Mouse (Mus musculus) cerebellum, adult 2 months (tissue): ENCODE data around the gene Igfbp2. TPM values are rescaled to one million over a fixed set of nuclear protein-coding genes. Genes with fewer than 3 reads are reported as not detected.
A peak's percentile ranks its signal among the peaks of the same experiment; 100 is the strongest.

ENCODE experiments used
- DNase-seq, 2 experiments: peaks; one replicate each; pipeline ENCODE4 v3.0.0; 2021
- H3K27ac ChIP-seq: fragments of 200-500 bp; 2 replicates; pipeline ENCODE4 v1.5.1; 2012; ENCODE audit warnings: low read length, control low read depth, inconsistent platforms; ENCODE audit not compliant: insufficient read depth
- H3K27me3 ChIP-seq: fragments of 200-500 bp; 2 replicates; pipeline ENCODE4 v1.6.1; 2012; ENCODE audit warnings: inconsistent platforms, mild to moderate bottlenecking, low read length, moderate library complexity; ENCODE audit not compliant: control insufficient read depth, insufficient read depth
- H3K4me1 ChIP-seq: fragments of 200-500 bp; 2 replicates; pipeline ENCODE4 v1.6.1; 2011; ENCODE audit warnings: low read length; ENCODE audit not compliant: control insufficient read depth, insufficient read depth
- H3K4me3 ChIP-seq: fragments of 200-500 bp; replicated peaks from 2 replicates; pipeline ENCODE3; 2011; ENCODE audit warnings: mild to moderate bottlenecking, low read depth, low read length, control low read depth; ENCODE audit not compliant: insufficient read depth
- CTCF ChIP-seq: fragments of 200-500 bp; IDR thresholded peaks from 2 replicates; pipeline ENCODE4 v1.5.1; 2011; ENCODE audit warnings: low read depth, mild to moderate bottlenecking, control low read depth, low read length, moderate library complexity, borderline replicate concordance; ENCODE audit not compliant: insufficient read depth
- POLR2A ChIP-seq: fragments of 200-500 bp; IDR thresholded peaks from 2 replicates; pipeline ENCODE4 v1.6.1; 2011; ENCODE audit warnings: low read length, control low read depth, borderline replicate concordance; ENCODE audit not compliant: insufficient read depth
- WGBS: fragments of 180-500 bp; shearing (Covaris S2); methylation state at CpG from one replicate; pipeline ENCODE4 v1.1.7; 2018; 5-methylcytosine and 5-hydroxymethylcytosine counted together
- polyA plus RNA-seq: library from polyadenylated mRNA; depleted of rRNA; stranded (reverse); fragments of >200 nt; gene quantifications from 2 replicates; pipeline ENCODE4 v1.2.3, GENCODE M21; 2012; rRNA removed

Igfbp2 gene
- polyA plus RNA-seq, 1 experiment, result 63.0 TPM

- no peak overlapping the region for H3K27ac ChIP-seq
- peaks cover 10% of the 10 kb centered on the region for H3K4me1 ChIP-seq
- 39% methylated on average over 25 of the region's 25 CpGs for WGBS
- TF ChIP-seq POLR2A (no peak), CTCF (no peak)
- peak overlapping the region; percentile 55 for H3K4me3 ChIP-seq
- no peaks in the 10 kb centered on the region for H3K27me3 ChIP-seq
- DNase-seq, result peak in 1 of 2 experiments; percentile 25
Observed at GRCm38 (mm10) chr1:72878473-72879318, 54.4 kb downstream of the Igfbp2 start.

GRCm38 (mm10) chr1:72879319-72879634 is 55.0 kb downstream of the Igfbp2 start:
- 79% methylated on average over 4 of the region's 4 CpGs for WGBS

GRCm38 (mm10) chr1:72885111-72885818 is 61.0 kb downstream of the Igfbp2 start:
- TF ChIP-seq POLR2A, result no peak
- TF ChIP-seq CTCF, result no peak
- no peak overlapping the region for H3K4me3 ChIP-seq
- DNase-seq, result no peak
- H3K4me1 ChIP-seq, result no peaks in the 10 kb centered on the region
- no peaks in the 10 kb centered on the region for H3K27me3 ChIP-seq
- WGBS, result 92% methylated on average over 11 of the region's 11 CpGs
- no peak overlapping the region for H3K27ac ChIP-seq

More at GRCm38 (mm10) chr1:72879319-72879634, 55.0 kb downstream of the Igfbp2 start:
- H3K27me3 ChIP-seq, result no peaks in the 10 kb centered on the region
- H3K4me3 ChIP-seq, result no peak overlapping the region
- no peak overlapping the region for H3K27ac ChIP-seq
- H3K4me1 ChIP-seq, result peaks cover 10% of the 10 kb centered on the region
- TF ChIP-seq POLR2A, result no peak
- peak; percentile 13; the same call in 1 of the 2 replicates for TF ChIP-seq CTCF
- peak in 1 of 2 experiments; percentile 19 for DNase-seq

GRCm38 (mm10) chr1:72885819-72886169 is 61.5 kb downstream of the Igfbp2 start:
- Histone ChIP-seq H3K4me3 (no peak overlapping the region), H3K4me1 (no peaks in the 10 kb centered on the region), H3K27me3 (no peaks in the 10 kb centered on the region), H3K27ac (no peak overlapping the region)
- no peak for DNase-seq
- no peak for TF ChIP-seq CTCF
- no peak for TF ChIP-seq POLR2A
- WGBS, result 65% methylated on average over 7 of the region's 7 CpGs

GRCm38 (mm10) chr1:72887910-72888309 is 63.6 kb downstream of the Igfbp2 start:
- no peak for TF ChIP-seq CTCF
- no peak for TF ChIP-seq POLR2A
- H3K4me3 ChIP-seq, result no peak overlapping the region
- no peak overlapping the region for H3K27ac ChIP-seq
- 30% methylated on average over 1 of the region's 1 CpGs for WGBS
- H3K4me1 ChIP-seq, result no peaks in the 10 kb centered on the region
- DNase-seq, result no peak
- no peaks in the 10 kb centered on the region for H3K27me3 ChIP-seq

- Histone ChIP-seq H3K27me3 (no peaks in the 10 kb centered on the region), H3K4me1 (no peaks in the 10 kb centered on the region), H3K27ac (no peak overlapping the region), H3K4me3 (no peak overlapping the region)
- TF ChIP-seq POLR2A (no peak), CTCF (no peak)
- DNase-seq, result no peak
- WGBS, result 78% methylated on average over 2 of the region's 2 CpGs
Observed at GRCm38 (mm10) chr1:72895821-72896220, 71.5 kb downstream of the Igfbp2 start.

Other genes with a start within 250 kb of the Igfbp2 start
- 46.9 and 47.7 TPM in 2 replicates for gene Smarcal1, start 241.3 kb upstream of the Igfbp2 start, polyA plus RNA-seq
- gene Ankar, start 123.9 kb upstream of the Igfbp2 start, polyA plus RNA-seq, result not detected in 2 replicates
- gene Rpl37a, start 113.2 kb upstream of the Igfbp2 start, polyA plus RNA-seq, result 575 and 649 TPM in 2 replicates
- gene Igfbp5, start 50.4 kb downstream of the Igfbp2 start, polyA plus RNA-seq, result 63.0 and 81.6 TPM in 2 replicates
- gene Tnp1, start 191.4 kb downstream of the Igfbp2 start, polyA plus RNA-seq, result not detected in 2 replicates